Mouse (Mus musculus) activated CD4-positive, CD25-positive, alpha-beta regulatory T cell, adult 4 months (primary cell): ENCODE measurements around the gene Rpa1. TPM values are rescaled to one million over a fixed set of nuclear protein-coding genes. Genes with fewer than 3 reads are reported as not detected.
A peak's percentile ranks its signal among the peaks of the same experiment; 100 is the strongest.
"Not testable (repeated sequence)": the region's sequence is repeated elsewhere in the genome, so short reads cannot be mapped to it uniquely, and the experiment has no call there.

ENCODE experiments used
- ATAC-seq: one replicate; pipeline ENCODE4 v1.8.0; 2017
- polyA plus RNA-seq, 2 experiments: library from polyadenylated mRNA; unstranded; fragments of 100-300 nt; shearing (Covaris generic); gene quantifications; one replicate each; pipeline ENCODE4 v1.2.1; 2017

Rpa1 gene
- 100 to 1,000 TPM; 209 to 263 TPM for polyA plus RNA-seq

DNA sequence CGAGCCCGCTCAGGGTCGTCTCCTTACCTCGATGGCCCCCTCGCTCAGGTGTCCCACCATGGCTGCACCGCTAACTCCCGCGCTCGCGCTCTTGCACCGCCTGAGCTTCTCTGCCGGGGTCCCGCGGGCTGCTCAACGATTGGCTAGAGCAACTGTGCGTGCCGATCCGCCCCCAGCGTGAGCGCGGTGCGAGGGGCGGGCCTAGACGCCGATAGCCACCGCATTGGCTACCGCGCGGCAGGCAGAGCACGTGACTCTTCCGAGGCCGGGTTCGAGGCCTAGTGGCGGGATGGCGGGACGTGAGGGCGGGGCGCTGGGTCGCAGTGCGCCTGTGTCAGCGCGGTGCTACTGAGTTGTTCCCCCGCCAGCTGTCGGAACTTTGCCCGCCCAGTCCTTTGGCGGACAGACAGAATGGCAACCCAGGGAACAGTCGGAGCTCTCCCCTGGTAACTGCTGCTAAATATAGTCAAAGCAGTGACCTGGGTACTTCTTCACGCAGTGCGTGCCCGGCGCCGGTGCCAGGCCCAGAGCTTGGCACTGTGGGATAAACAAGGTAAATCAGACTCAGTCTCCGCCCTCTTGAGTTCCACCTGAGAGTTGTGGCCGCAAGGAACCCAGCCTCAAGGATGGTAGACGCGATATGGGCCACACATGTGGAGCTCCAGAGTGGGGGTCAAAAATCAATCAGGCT lies at the start of gene Rpa1, which contains the start of gene Smyd4:
Rpa1 (minus strand) TSS at position 126 of the 691 bp plus-strand sequence.
Smyd4 (plus strand) TSS at position 235 of the 691 bp plus-strand sequence.
- ATAC-seq: peak; percentile 96

DNA sequence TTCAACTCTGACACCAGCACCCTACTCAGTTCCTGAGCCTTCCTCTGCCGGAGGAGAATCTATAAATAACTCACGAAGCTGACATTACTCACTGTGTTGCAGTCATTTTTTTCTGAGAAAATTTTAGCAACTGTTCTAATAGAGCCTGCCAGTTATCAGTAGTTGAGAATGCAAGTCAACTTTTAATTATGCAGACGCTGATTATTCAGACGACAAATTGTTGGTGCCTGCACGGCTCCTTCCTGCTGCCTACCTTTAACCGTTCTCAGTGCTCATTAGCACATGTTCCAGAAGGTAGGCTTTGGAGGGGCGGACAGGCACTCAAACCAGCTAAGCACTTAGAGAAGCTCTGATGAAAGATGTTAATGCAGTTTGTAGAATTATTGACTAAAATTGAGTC lies 49.3 kb upstream of the Rpa1 start:
- ATAC-seq: no peak

- ATAC-seq: no peak
Measured at GRCm38 (mm10) chr11:75395611-75396010, 47.5 kb upstream of the Rpa1 start.

GRCm38 (mm10) chr11:75383529-75383928 lies 35.4 kb upstream of the Rpa1 start:
- ATAC-seq: not testable (repeated sequence)

- not testable (repeated sequence) for ATAC-seq
Measured at GRCm38 (mm10) chr11:75378786-75379185, 30.7 kb upstream of the Rpa1 start.

DNA sequence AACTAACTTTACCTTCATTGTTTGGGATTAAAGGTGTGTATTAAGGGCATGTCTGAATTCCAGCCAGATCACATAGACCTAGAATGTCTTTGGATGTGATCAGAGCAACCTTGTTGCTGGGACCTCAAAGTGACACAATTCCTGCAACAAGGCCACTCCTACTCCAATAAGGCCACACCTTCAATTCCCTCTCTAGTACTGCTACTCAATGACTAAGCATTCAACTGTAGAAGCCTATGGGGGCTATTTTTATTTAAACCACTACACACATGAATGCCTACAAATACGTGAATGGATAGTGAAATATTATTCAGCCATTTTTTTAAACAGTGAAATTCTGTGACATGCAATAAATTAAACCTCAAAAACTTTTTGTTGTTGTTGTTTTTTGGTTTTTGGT lies 29.0 kb upstream of the Rpa1 start:
- ATAC-seq: no peak

- ATAC-seq: no peak
Measured at GRCm38 (mm10) chr11:75355475-75355874, 7.4 kb upstream of the Rpa1 start.

DNA sequence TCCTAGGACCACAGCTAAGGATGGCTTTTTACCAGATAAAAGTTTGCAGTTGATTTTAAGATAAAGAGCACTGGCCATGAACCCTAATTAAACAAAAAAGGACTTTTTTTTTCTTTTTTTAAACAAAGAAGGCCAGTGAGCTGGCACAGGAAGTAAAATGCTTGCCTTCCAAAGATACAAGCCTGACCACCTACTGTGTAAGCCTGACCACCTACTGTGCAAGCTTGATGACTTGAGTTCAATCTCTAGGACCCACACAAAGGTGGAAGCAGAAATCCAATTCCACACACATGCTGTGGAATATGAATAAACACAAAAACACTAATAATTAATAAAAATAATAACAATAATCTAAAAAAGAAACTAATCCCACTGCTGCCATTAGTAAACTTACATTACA lies 3.1 kb upstream of the Rpa1 start:
- no peak for ATAC-seq

DNA sequence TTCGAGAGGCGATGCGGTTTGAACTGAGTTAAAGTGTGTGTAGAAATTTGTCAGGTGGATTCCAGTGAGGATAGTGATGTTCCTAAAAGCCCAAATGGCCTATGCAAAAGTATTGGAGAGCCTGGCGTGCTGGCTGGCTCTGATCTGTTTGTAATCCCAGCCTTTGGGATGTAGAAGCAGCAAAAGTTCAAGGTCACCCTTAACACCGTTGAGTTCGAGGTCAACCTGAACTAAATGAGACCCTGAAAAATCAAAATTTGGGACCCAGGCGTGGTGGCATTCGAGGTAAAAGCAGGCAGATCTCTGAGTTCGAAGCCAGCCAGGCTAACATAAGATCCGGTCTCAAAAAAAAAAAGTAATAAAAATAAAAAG lies 752 bp upstream of the Rpa1 start:
- no peak for ATAC-seq

DNA sequence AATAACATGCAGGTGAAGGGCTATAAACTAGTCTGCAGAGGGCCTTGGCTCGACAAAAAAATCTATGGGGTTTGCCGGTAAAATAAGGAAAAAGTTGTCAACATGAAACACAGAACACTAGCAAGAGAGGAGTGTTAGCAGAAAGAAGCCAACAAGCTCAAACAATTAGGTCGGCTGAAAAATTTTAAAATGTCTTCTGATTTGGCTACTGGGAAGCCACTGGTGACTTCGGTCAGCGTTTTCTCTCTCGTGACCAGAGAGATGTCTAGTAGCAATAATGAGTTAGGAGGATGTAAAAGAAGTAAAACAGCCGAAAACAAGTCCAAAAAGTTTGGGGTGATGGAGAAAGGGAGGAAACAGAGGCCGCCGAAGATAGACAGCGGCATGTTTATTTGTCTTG lies 528 bp downstream of the Rpa1 start:
- no peak for ATAC-seq

DNA sequence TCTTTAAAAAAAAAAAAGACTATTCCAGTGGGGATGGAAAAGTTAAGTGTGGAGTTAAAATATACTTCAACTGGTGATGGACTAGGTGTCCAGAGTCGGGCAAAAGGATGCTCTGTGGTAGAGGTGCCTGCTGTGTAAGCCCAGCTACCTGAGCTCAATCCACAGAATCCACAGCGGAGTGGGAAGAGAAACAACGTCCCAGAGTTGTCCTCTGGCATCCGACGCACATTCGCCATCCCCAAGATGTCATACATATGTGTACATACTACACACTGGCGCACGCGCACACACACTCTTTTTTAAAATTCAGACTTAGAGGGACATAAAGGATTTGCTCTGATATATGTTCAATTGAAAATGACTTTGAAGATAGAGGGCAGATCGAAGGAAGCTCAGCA lies 937 bp downstream of the Rpa1 start:
- ATAC-seq: no peak

GRCm38 (mm10) chr11:75346556-75347187 lies 1.5 kb downstream of the Rpa1 start:
- ATAC-seq: no peak

DNA sequence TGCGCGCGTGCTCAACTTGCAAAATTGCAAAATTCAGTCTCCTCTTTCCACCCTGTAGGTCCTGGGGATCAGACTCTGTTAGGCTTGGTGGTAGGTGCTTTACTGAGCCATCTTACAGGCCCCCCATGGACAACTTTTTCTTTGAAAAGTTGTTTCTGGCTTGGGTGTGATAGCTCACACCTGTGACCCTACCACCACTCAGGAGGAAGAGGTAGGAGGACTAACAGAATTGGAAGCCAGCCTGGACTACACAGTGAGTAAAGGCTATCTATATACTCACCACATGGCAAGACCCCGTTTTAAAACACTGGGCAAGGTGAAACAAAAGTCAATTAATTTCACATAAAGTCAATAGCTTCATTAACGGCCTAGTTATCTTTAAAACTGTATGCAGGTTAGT lies 3.4 kb downstream of the Rpa1 start:
- ATAC-seq: no peak

- ATAC-seq: peak; percentile 30
Measured at GRCm38 (mm10) chr11:75344163-75344562, 4.0 kb downstream of the Rpa1 start.

DNA sequence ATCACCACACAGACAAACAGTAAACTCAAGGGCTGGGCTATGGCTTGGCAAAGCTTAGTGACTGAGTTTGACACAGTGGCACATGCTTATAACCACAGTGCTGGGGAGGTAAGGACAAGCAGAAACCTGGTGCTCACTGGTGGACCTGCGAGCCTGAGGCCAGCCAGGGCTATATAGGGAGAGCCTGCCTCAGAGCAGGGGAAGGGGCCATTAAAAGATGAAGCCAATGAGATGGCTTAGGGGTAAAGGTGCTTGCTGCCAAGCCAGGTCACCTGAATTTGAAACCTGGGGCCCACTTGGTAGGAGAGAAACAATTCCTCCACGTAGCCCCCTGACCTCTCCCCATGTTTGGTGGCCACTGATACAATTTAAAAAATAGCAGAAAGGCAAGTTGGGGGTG lies 5.0 kb downstream of the Rpa1 start:
- no peak for ATAC-seq

- no peak for ATAC-seq
Measured at GRCm38 (mm10) chr11:75340698-75341345, 7.3 kb downstream of the Rpa1 start.

GRCm38 (mm10) chr11:75340076-75340475 lies 8.0 kb downstream of the Rpa1 start:
- no peak for ATAC-seq

DNA sequence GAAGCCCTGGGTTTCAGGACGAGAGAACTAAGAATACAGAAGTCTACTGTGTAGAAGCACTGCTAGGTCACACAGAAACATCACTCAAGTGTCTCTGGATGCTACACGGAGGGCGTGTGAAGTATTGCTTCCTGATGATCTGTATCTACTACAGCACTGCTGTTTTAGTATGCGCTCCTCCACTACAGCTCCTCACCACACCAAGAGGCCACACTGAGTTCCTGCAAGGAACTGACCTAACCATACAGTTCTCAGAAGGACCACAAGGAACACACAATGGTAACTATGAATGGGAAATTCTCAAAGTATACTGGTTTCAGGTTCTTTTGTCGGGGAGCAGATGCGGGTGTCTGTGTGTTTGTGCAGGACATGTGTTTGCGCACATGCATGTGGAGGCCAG lies 10.9 kb downstream of the Rpa1 start:
- ATAC-seq: peak; percentile 55

DNA sequence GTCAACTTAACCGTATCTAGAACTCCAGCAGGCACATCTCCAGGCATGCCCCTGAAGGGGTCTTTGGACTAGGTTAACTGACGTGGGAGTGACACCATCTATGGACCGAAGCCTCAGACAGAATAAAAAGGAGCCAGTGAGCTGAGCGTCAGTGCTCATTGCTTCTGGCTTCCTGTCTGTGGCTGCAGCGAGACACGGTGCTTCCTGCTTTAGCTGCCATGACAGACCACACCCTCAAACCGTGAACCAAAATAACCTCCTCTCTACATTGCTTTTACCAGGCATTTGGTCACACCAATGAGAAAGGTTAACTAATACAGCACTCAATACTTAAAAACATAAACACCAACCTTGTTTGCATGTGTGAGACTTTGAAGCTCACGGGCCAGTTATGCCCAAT lies 11.4 kb downstream of the Rpa1 start:
- peak; percentile 91 for ATAC-seq

DNA sequence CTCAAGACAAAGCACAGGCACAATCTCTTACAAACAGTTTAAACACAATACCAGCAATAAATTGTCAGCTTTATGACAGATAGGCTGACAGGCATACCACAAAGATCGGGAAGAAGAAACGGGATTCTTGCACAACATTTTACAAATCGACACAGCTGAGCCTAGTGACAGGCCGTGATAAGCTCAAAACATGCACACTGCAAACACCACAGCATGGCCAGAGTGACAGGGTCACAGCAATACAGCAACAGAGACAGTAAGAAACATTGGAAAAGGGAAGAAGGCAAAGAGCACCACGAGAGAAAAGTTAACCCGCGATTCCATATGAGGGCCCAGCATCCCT lies 22.2 kb downstream of the Rpa1 start:
- no peak for ATAC-seq

- ATAC-seq: no peak
Measured at GRCm38 (mm10) chr11:75325116-75325968, 22.8 kb downstream of the Rpa1 start.

DNA sequence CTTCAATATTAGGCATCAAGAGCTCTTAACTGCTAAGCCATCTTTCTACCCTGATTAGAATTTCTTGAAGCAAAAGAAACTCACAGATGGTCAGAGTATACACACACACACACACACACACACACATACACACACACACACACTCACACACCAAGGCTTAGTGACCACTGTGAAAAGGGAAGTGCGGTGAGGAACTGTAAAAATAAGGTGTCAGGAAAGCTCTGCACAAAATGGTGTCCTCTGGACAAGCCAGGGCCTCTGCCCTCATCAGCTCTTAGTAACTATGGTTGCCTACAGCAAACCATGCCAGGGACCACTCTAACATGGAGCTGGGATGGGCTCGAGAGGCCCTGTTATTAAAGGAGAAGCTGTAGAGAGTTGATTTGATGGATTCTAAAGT lies 23.7 kb downstream of the Rpa1 start:
- ATAC-seq: no peak

DNA sequence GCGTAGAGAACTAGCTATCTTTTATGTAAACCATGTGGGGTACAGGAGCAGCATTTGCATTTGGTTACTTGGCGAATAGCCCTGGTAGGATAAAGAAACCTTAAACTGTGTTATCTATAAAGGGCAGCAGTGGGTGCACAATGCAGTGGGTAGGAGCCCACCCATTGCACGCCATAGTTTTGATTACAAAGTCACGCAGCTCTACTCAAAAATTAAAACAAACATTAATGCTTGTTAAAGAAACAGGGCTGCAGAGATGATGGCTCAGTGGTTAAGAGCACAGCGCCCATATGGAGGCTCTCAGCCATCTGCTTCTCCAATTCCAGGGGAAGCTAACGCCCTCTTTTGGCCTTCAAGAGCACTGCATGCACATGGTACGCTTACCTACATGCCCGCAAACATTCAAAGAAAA lies 24.8 kb downstream of the Rpa1 start:
- no peak for ATAC-seq
